Mouse (Mus musculus): ENCODE measurements at regions not wholly inside any gene's neighbourhood (a gene's known extent, or its start where the extent isn't known, plus 50 kb on each side); places are given as distances from the start of the nearest gene placed in this dataset.

- TF ChIP-seq POLR2A (IDR thresholded peaks at IDR 0.05; ENCODE audit: borderline replicate concordance, low read depth, low read length) (no peak), CTCF (IDR thresholded peaks at IDR 0.05; ENCODE audit: low read depth, low read length) (no peak)
- no peak overlapping the region for H3K4me3 ChIP-seq (ENCODE audit: insufficient read depth, low read length)
Measured at GRCm38 (mm10) chr15:88414206-88414605, 185.9 kb upstream of the Zdhhc25 start.

GRCm38 (mm10) chr15:88418881-88419280 is 181.2 kb upstream of the Zdhhc25 start:
- Histone ChIP-seq H3K27ac (ENCODE audit: insufficient read depth, low read depth, low read length) (no peak overlapping the region), H3K4me3 (ENCODE audit: insufficient read depth, low read length) (no peak overlapping the region), H3K4me1 (ENCODE audit: control insufficient read depth, insufficient read depth, low read length) (no peaks in the 10 kb centered on the region)
- TF ChIP-seq POLR2A (IDR thresholded peaks at IDR 0.05; ENCODE audit: borderline replicate concordance, low read depth, low read length), result no peak
- no peak for TF ChIP-seq CTCF (IDR thresholded peaks at IDR 0.05; ENCODE audit: low read depth, low read length)

More at GRCm38 (mm10) chr15:88414206-88414605, 185.9 kb upstream of the Zdhhc25 start:
- H3K4me1 ChIP-seq (ENCODE audit: control insufficient read depth, insufficient read depth, low read length), result no peaks in the 10 kb centered on the region
- H3K27ac ChIP-seq (ENCODE audit: insufficient read depth, low read depth, low read length), result no peak overlapping the region

- TF ChIP-seq CTCF (IDR thresholded peaks at IDR 0.05; ENCODE audit: low read depth, low read length) (no peak), POLR2A (IDR thresholded peaks at IDR 0.05; ENCODE audit: borderline replicate concordance, low read depth, low read length) (no peak)
- H3K27ac ChIP-seq (ENCODE audit: insufficient read depth, low read depth, low read length), result no peak overlapping the region
- no peak overlapping the region for H3K4me3 ChIP-seq (ENCODE audit: insufficient read depth, low read length)
- H3K4me1 ChIP-seq (ENCODE audit: control insufficient read depth, insufficient read depth, low read length), result no peaks in the 10 kb centered on the region
Measured at GRCm38 (mm10) chr15:88428441-88428840, 171.7 kb upstream of the Zdhhc25 start.

- Histone ChIP-seq H3K27ac (ENCODE audit: insufficient read depth, low read depth, low read length) (no peak overlapping the region), H3K4me1 (ENCODE audit: control insufficient read depth, insufficient read depth, low read length) (no peaks in the 10 kb centered on the region), H3K4me3 (ENCODE audit: insufficient read depth, low read length) (no peak overlapping the region)
- TF ChIP-seq POLR2A (IDR thresholded peaks at IDR 0.05; ENCODE audit: borderline replicate concordance, low read depth, low read length) (no peak), CTCF (IDR thresholded peaks at IDR 0.05; ENCODE audit: low read depth, low read length) (no peak)
Measured at GRCm38 (mm10) chr15:88430941-88431340, 169.2 kb upstream of the Zdhhc25 start.

GRCm38 (mm10) chr15:88448272-88448671 is 151.8 kb upstream of the Zdhhc25 start:
- no peak for TF ChIP-seq CTCF (IDR thresholded peaks at IDR 0.05; ENCODE audit: low read depth, low read length)
- no peak for TF ChIP-seq POLR2A (IDR thresholded peaks at IDR 0.05; ENCODE audit: borderline replicate concordance, low read depth, low read length)
- no peaks in the 10 kb centered on the region for H3K4me1 ChIP-seq (ENCODE audit: control insufficient read depth, insufficient read depth, low read length)
- H3K4me3 ChIP-seq (ENCODE audit: insufficient read depth, low read length), result no peak overlapping the region
- no peak overlapping the region for H3K27ac ChIP-seq (ENCODE audit: insufficient read depth, low read depth, low read length)

GRCm38 (mm10) chr15:88451241-88451640 is 148.9 kb upstream of the Zdhhc25 start:
- no peak overlapping the region for H3K4me3 ChIP-seq (ENCODE audit: insufficient read depth, low read length)
- TF ChIP-seq POLR2A (IDR thresholded peaks at IDR 0.05; ENCODE audit: borderline replicate concordance, low read depth, low read length), result no peak
- TF ChIP-seq CTCF (IDR thresholded peaks at IDR 0.05; ENCODE audit: low read depth, low read length), result no peak
- H3K27ac ChIP-seq (ENCODE audit: insufficient read depth, low read depth, low read length), result no peak overlapping the region
- no peaks in the 10 kb centered on the region for H3K4me1 ChIP-seq (ENCODE audit: control insufficient read depth, insufficient read depth, low read length)

GRCm38 (mm10) chr15:88468107-88468506 is 132.0 kb upstream of the Zdhhc25 start:
- no peak for TF ChIP-seq POLR2A (IDR thresholded peaks at IDR 0.05; ENCODE audit: borderline replicate concordance, low read depth, low read length)
- no peak for TF ChIP-seq CTCF (IDR thresholded peaks at IDR 0.05; ENCODE audit: low read depth, low read length)
- H3K4me3 ChIP-seq (ENCODE audit: insufficient read depth, low read length), result no peak overlapping the region
- H3K27ac ChIP-seq (ENCODE audit: insufficient read depth, low read depth, low read length), result no peak overlapping the region
- H3K4me1 ChIP-seq (ENCODE audit: control insufficient read depth, insufficient read depth, low read length), result no peaks in the 10 kb centered on the region

GRCm38 (mm10) chr15:88468810-88469209 is 131.3 kb upstream of the Zdhhc25 start:
- Histone ChIP-seq H3K4me3 (ENCODE audit: insufficient read depth, low read length) (no peak overlapping the region), H3K4me1 (ENCODE audit: control insufficient read depth, insufficient read depth, low read length) (no peaks in the 10 kb centered on the region), H3K27ac (ENCODE audit: insufficient read depth, low read depth, low read length) (no peak overlapping the region)
- no peak for TF ChIP-seq POLR2A (IDR thresholded peaks at IDR 0.05; ENCODE audit: borderline replicate concordance, low read depth, low read length)
- TF ChIP-seq CTCF (IDR thresholded peaks at IDR 0.05; ENCODE audit: low read depth, low read length), result peak; percentile 51

GRCm38 (mm10) chr15:88469508-88470455 is 130.3 kb upstream of the Zdhhc25 start:
- Histone ChIP-seq H3K4me1 (ENCODE audit: control insufficient read depth, insufficient read depth, low read length) (no peaks in the 10 kb centered on the region), H3K27ac (ENCODE audit: insufficient read depth, low read depth, low read length) (no peak overlapping the region), H3K4me3 (ENCODE audit: insufficient read depth, low read length) (no peak overlapping the region)
- TF ChIP-seq POLR2A (IDR thresholded peaks at IDR 0.05; ENCODE audit: borderline replicate concordance, low read depth, low read length), result no peak
- TF ChIP-seq CTCF (IDR thresholded peaks at IDR 0.05; ENCODE audit: low read depth, low read length), result no peak

GRCm38 (mm10) chr15:88472351-88473100 is 127.6 kb upstream of the Zdhhc25 start:
- Histone ChIP-seq H3K4me3 (ENCODE audit: insufficient read depth, low read length) (no peak overlapping the region), H3K27ac (ENCODE audit: insufficient read depth, low read depth, low read length) (no peak overlapping the region), H3K4me1 (ENCODE audit: control insufficient read depth, insufficient read depth, low read length) (no peaks in the 10 kb centered on the region)
- TF ChIP-seq POLR2A (IDR thresholded peaks at IDR 0.05; ENCODE audit: borderline replicate concordance, low read depth, low read length), result no peak
- no peak for TF ChIP-seq CTCF (IDR thresholded peaks at IDR 0.05; ENCODE audit: low read depth, low read length)

All from bone marrow macrophage, adult 2 months (primary cell).